Mouse (Mus musculus) heart, embryonic 11.5 days (tissue): ENCODE results near the gene 3110082J24Rik. TPM values are rescaled to one million over a fixed set of nuclear protein-coding genes. Genes with fewer than 3 reads are reported as not detected.

Experiments
- ATAC-seq: fragments of 200-750 bp; cut with Nextera tagmentation; replicated peaks from 2 replicates; pipeline ENCODE4 v1.8.0; 2017; ENCODE audit warnings: moderate library complexity; ENCODE audit not compliant: insufficient number of reproducible peaks, low FRiP score, low TSS enrichment
- H3K27ac ChIP-seq: fragments of 300-500 bp; sonication (generic); 2 replicates; pipeline ENCODE4 v1.5.1; 2014; ENCODE audit warnings: mild to moderate bottlenecking, low read depth, low read length
- H3K27me3 ChIP-seq: fragments of 300-500 bp; sonication (generic); 2 replicates; pipeline ENCODE4 v1.6.1; 2014; ENCODE audit warnings: mild to moderate bottlenecking, low read length, mixed read lengths; ENCODE audit not compliant: control insufficient read depth, insufficient read depth
- H3K36me3 ChIP-seq: fragments of 300-500 bp; sonication (generic); 2 replicates; pipeline ENCODE4 v1.6.1; 2014; ENCODE audit warnings: mild to moderate bottlenecking, low read length, moderate library complexity, mixed read lengths; ENCODE audit not compliant: control insufficient read depth, insufficient read depth
- H3K4me1 ChIP-seq: fragments of 300-500 bp; sonication (generic); 2 replicates; pipeline ENCODE4 v1.6.1; 2014; ENCODE audit warnings: low read length; ENCODE audit not compliant: control insufficient read depth, insufficient read depth
- H3K4me2 ChIP-seq: fragments of 300-500 bp; sonication (generic); 2 replicates; pipeline ENCODE4 v1.6.1; 2014; ENCODE audit warnings: mild to moderate bottlenecking, moderate library complexity
- H3K4me3 ChIP-seq: fragments of 300-500 bp; sonication (generic); 2 replicates; pipeline ENCODE4 v1.5.1; 2014; ENCODE audit warnings: low read depth, low read length
- H3K9ac ChIP-seq: fragments of 300-500 bp; sonication (generic); 2 replicates; pipeline ENCODE4 v1.6.1; 2014; ENCODE audit warnings: mild to moderate bottlenecking, low read depth, low read length, moderate library complexity
- H3K9me3 ChIP-seq: fragments of 300-500 bp; sonication (generic); replicated peaks from 2 replicates; pipeline ENCODE4 v1.6.1; 2016; ENCODE audit warnings: low read length; ENCODE audit not compliant: control insufficient read depth
- WGBS: fragments of 180-500 bp; shearing (Covaris S2); extraction: QIAGEN DNeasy Blood & Tissue Kit; methylation state at CpG from one replicate; pipeline ENCODE4 v1.1.7; 2014; ENCODE audit not compliant: insufficient replicate concordance; 5-methylcytosine and 5-hydroxymethylcytosine counted together
- polyA plus RNA-seq: library from polyadenylated mRNA; unstranded; fragments of >200 nt; fragmentation: Nextera tagmentation; extraction: Ambion mirVana; gene quantifications from 2 replicates; pipeline ENCODE4 v1.2.1, GENCODE M21; 2014

3110082J24Rik gene
- polyA plus RNA-seq, 1 experiment from 2014 or later, result not detected

DNA sequence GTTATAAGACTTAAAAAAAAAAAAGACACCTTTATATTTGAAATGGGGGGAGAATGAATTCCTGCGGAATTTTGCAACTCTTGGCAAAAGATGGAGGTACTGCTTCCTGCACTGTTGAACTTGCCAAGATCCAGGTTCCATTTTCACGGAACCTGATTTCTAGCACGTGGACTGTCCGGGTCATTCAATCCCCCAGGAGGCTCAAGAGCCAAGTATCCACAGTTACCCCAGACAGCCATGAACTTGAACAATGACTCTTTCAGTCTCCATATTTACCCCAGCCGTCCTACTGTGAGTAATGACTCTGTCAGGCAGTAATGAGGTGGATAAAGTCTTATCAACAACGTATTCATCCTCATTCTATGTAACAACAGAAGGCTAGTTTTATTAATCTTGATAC, 40.6 kb upstream of the 3110082J24Rik start:
- WGBS, result 91% methylated on average over 6 of the region's 6 CpGs
- Histone ChIP-seq H3K4me3 (no peak overlapping the region), H3K4me2 (no peak overlapping the region), H3K36me3 (peaks cover 15% of the 10 kb centered on the region), H3K9me3 (no peaks in the 10 kb centered on the region), H3K4me1 (no peaks in the 10 kb centered on the region), H3K27ac (no peak overlapping the region), H3K27me3 (no peaks in the 10 kb centered on the region), H3K9ac (no peak overlapping the region)
- ATAC-seq, result no peak

DNA sequence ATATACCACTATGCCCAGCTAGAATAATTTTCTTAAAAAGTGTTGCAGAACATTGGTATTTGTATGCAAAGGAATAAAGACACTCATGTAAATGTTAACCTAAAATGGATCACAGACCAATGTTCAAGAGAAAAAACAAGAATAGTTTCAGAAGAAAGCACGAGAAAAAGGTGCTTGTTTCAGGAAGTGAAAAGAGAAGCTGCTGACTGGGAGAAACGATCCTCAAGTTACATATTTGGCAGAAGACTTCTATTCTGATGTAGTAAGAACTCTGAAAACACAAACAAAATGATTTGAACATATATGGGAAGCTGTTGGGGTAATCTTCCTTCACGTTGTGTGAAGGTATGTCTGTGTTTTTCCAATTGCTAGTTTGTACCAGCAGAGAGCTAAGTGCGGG, 32.3 kb upstream of the 3110082J24Rik start:
- peaks cover 14% of the 10 kb centered on the region for H3K36me3 ChIP-seq
- no peak overlapping the region for H3K9ac ChIP-seq
- H3K9me3 ChIP-seq, result no peaks in the 10 kb centered on the region
- no peak for ATAC-seq
- WGBS, result 88% methylated on average over 4 of the region's 4 CpGs
- H3K27ac ChIP-seq, result no peak overlapping the region
- H3K4me3 ChIP-seq, result no peak overlapping the region
- no peaks in the 10 kb centered on the region for H3K27me3 ChIP-seq
- H3K4me1 ChIP-seq, result no peaks in the 10 kb centered on the region
- H3K4me2 ChIP-seq, result no peak overlapping the region

DNA sequence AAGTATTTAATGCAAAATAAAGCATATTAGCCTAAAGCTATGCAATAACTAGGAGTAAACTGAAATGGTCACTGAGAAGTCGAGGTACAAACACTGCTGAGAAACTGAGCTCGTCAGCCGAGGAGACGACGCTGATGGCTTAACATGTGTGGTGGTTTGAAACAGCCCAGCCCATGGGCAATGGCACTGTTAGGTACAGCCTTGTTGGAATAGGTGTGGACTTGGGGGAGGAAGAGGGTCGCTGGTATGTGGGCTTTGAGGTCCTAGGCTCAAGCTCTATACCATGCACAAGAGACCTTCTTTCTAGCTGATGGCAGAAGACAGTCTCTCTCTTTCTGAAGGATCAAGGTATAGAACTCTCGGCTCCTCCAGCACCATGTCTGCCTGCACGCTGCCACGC, 31.4 kb upstream of the 3110082J24Rik start:
- H3K9me3 ChIP-seq, result no peaks in the 10 kb centered on the region
- H3K27ac ChIP-seq, result no peak overlapping the region
- no peak for ATAC-seq
- peaks cover 17% of the 10 kb centered on the region for H3K36me3 ChIP-seq
- no peak overlapping the region for H3K9ac ChIP-seq
- H3K4me1 ChIP-seq, result no peaks in the 10 kb centered on the region
- no peak overlapping the region for H3K4me2 ChIP-seq
- H3K4me3 ChIP-seq, result no peak overlapping the region
- WGBS, result 91% methylated on average over 9 of the region's 9 CpGs
- no peaks in the 10 kb centered on the region for H3K27me3 ChIP-seq

DNA sequence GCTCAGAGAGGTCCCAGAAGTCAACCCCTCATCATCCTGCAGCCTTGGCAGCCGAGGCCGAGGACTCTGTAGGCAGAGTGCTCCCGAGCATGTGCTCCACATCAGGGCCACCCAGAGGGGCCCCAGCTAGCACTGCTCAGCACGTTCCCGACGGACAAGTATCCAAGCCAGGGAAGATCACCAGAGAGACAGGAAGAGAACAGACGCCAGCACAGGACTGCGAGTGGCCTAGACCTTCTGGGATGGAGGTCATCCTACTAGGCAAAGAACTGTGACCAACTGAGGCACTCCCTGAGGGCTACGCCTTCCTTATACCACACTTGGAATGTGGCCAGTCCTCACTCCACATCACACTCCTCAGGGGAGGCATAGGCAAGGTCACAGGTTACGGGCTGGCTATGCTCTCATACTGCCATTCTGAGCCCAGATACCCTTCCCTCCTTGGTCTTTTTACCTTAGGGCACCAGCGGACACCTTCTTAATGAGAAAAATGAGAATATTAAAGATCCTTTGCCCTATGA, 29.9 kb upstream of the 3110082J24Rik start:
- 88% methylated on average over 11 of the region's 11 CpGs for WGBS

DNA sequence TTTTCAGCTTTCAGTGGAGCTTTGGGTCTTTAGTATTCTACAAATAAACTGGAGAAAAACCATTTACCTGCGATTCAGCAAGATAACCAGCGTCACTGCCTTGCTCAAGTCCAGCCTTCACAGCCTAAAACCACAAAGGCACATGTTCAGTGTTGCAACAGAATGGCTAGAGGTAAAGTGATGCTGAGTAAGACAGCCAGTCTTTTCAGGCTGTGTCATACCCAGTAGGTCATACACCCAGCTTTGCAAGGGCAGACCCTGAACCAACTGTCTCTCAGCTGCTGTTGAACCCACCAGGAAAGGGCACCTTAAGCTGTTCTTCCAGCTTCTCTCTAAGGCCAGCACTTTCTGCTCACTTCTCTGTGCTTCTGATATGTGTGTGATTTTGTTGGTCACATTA, 26.3 kb upstream of the 3110082J24Rik start:
- Histone ChIP-seq H3K4me3 (no peak overlapping the region), H3K27ac (no peak overlapping the region), H3K9me3 (no peaks in the 10 kb centered on the region), H3K27me3 (no peaks in the 10 kb centered on the region), H3K4me1 (no peaks in the 10 kb centered on the region), H3K4me2 (no peak overlapping the region), H3K36me3 (peaks cover 23% of the 10 kb centered on the region), H3K9ac (no peak overlapping the region)
- ATAC-seq, result no peak
- WGBS, result 88% methylated on average over 2 of the region's 2 CpGs

More for the DNA sequence above, 29.9 kb upstream of the 3110082J24Rik start:
- H3K4me2 ChIP-seq, result no peak overlapping the region
- H3K36me3 ChIP-seq, result peaks cover 26% of the 10 kb centered on the region
- no peaks in the 10 kb centered on the region for H3K27me3 ChIP-seq
- no peak for ATAC-seq
- no peak overlapping the region for H3K27ac ChIP-seq
- H3K9me3 ChIP-seq, result no peaks in the 10 kb centered on the region
- H3K4me3 ChIP-seq, result no peak overlapping the region
- H3K9ac ChIP-seq, result no peak overlapping the region
- H3K4me1 ChIP-seq, result no peaks in the 10 kb centered on the region

- ATAC-seq, result no peak
- H3K9ac ChIP-seq, result no peak overlapping the region
- H3K4me1 ChIP-seq, result no peaks in the 10 kb centered on the region
- H3K27ac ChIP-seq, result no peak overlapping the region
- no peak overlapping the region for H3K4me2 ChIP-seq
- 88% methylated on average over 4 of the region's 4 CpGs for WGBS
- H3K27me3 ChIP-seq, result no peaks in the 10 kb centered on the region
- peaks cover 29% of the 10 kb centered on the region for H3K36me3 ChIP-seq
- no peaks in the 10 kb centered on the region for H3K9me3 ChIP-seq
- H3K4me3 ChIP-seq, result no peak overlapping the region
Observed at GRCm38 (mm10) chr5:30131246-30131645, 25.4 kb upstream of the 3110082J24Rik start.

DNA sequence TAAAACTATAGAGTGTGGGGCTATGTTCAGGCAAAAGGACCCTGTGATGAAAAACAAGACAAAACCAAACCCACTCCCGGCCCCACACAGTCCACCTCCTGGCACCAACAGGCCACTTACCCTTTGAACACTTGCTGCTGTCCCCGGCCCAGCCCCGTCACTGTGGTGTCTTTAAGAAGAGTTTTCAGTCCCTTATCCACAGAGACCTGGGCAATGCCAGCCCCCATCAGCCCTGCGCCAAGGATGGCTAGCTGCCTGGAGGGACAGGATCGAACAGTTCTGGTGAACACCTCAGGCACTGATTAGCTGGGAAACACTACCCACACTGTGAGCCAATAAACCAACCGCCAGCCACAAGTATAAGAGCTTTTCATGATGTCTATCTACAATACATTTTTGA, 22.8 kb upstream of the 3110082J24Rik start:
- H3K4me3 ChIP-seq, result no peak overlapping the region
- ATAC-seq, result no peak
- H3K9me3 ChIP-seq, result no peaks in the 10 kb centered on the region
- H3K36me3 ChIP-seq, result peaks cover 48% of the 10 kb centered on the region
- H3K27ac ChIP-seq, result no peak overlapping the region
- H3K9ac ChIP-seq, result no peak overlapping the region
- H3K27me3 ChIP-seq, result no peaks in the 10 kb centered on the region
- WGBS, result 93% methylated on average over 6 of the region's 6 CpGs
- H3K4me2 ChIP-seq, result no peak overlapping the region
- H3K4me1 ChIP-seq, result no peaks in the 10 kb centered on the region

- H3K36me3 ChIP-seq, result peaks cover 52% of the 10 kb centered on the region
Observed at GRCm38 (mm10) chr5:30127921-30128597, 22.2 kb upstream of the 3110082J24Rik start.

DNA sequence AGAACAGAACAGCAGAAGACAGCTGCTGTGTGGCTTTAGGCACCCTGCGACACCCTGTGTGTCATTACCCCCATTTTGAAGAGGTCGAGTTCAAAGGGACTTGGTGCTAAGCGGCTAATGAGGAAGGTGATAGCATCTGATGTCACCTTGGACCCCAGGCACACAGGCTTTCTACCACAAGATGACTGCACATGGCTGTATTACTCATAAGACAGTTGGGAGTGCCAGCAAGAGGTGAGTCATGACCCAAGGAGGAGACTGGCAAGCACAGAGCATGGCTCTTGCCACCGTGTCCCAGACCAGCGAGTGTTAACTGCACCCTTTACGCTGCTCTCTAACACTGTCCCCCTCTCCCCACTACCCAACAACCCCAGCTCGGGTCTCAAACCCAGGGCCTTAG, 20.9 kb upstream of the 3110082J24Rik start:
- Histone ChIP-seq H3K4me2 (no peak overlapping the region), H3K9ac (no peak overlapping the region), H3K9me3 (no peaks in the 10 kb centered on the region), H3K4me3 (no peak overlapping the region), H3K36me3 (peaks cover 53% of the 10 kb centered on the region), H3K4me1 (no peaks in the 10 kb centered on the region), H3K27ac (no peak overlapping the region), H3K27me3 (no peaks in the 10 kb centered on the region)
- 78% methylated on average over 7 of the region's 7 CpGs for WGBS
- no peak for ATAC-seq

More at GRCm38 (mm10) chr5:30127921-30128597, 22.2 kb upstream of the 3110082J24Rik start:
- 90% methylated on average over 13 of the region's 13 CpGs for WGBS
- Histone ChIP-seq H3K27me3 (no peaks in the 10 kb centered on the region), H3K4me1 (no peaks in the 10 kb centered on the region), H3K4me2 (no peak overlapping the region), H3K4me3 (no peak overlapping the region), H3K9me3 (no peaks in the 10 kb centered on the region), H3K9ac (no peak overlapping the region), H3K27ac (no peak overlapping the region)
- no peak for ATAC-seq
